Mouse (Mus musculus): Measurements from ENCODE around the gene Khsrp. TPM values are rescaled to one million over a fixed set of nuclear protein-coding genes. Genes with fewer than 3 reads are reported as not detected.

Gene Khsrp
- polyA plus RNA-seq, 1 experiment, result 42.5 TPM

DNA sequence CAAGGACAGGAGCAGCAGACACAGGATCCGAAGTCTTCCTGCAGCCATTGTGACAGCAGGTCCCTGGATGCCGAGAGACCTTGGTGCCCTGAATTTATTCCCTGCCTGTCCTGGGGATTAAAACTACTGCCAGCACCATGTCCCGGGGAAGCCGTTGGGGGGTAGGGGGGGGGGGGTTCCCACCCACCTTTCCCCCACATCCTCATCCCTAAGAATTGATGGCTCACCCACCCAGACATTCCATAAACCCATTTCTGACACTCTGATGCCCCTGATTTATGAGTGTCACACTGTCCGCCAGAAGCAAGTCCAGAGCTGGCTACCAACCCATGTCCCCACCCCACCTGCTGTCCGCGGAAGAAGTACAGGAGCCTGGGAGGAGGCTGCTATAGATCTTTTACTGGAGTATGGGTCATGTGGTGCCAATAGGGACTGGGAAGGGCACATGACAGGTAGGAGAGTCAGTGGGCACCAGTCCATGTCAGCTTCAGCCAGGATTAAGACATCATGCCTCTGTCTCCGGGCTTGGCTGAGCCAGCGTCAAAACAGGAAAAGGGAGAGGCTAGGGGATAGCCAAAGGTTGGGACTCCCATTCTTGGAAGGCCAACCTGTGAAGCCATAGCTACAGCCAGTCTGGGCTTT, 31.2 kb downstream of the Khsrp start, which contains the start of gene Pspn:
Gene Pspn (minus strand): TSS at position 51 of the 642 bp plus-strand sequence.
- Histone ChIP-seq H3K4me2 (ENCODE audit: low read depth) (no peak within 1 kb of the TSS), H3K27me3 (ENCODE audit: control insufficient read depth, insufficient read depth, insufficient read length) (no peaks in the 10 kb centered on the region), H3K4me3 (no peak within 1 kb of the TSS), H3ac (ENCODE audit: control insufficient read depth, insufficient read length) (no peak within 1 kb of the TSS), H3K79me2 (ENCODE audit: control insufficient read depth, insufficient read depth) (no peaks in the 10 kb centered on the region), H3K36me3 (ENCODE audit: control insufficient read depth, insufficient read depth) (no peaks in the 10 kb centered on the region)
- TF ChIP-seq USF1 (IDR thresholded peaks at IDR 0.05; ENCODE audit: low read depth) (peak; percentile 13), CEBPB (IDR thresholded peaks at IDR 0.05; ENCODE audit: insufficient read depth, poor library complexity, severe bottlenecking) (no peak)

DNA sequence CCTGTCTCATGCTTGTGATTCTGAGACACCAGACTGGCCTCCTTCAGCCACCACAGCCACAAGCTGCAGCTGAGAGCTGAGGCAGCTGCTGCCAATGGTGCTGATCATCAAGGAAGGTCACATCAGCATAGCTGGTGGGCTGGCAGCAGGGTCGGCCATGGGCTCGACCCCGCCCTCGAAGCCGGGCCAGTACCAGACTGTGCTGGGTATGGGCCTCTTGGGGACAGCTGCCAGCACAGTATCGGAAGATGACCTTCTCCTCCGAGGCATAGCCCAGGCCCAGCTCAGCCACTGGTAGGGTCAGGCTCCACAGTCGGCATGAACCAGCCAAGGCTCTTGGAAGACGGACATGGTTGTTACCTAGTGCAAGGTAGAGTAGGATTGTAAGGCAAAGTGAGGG, 31.9 kb downstream of the Khsrp start:
- TF ChIP-seq POLR2A (IDR thresholded peaks at IDR 0.05; ENCODE audit: insufficient read length, low read depth) (no peak), MYOD1 (IDR thresholded peaks at IDR 0.05; ENCODE audit: control insufficient read depth in 1 of 3, insufficient read length in 2 of 3, low read depth in 2 of 3) (peak in 2 of 3 experiments; percentile 58 to 81), MYOG (IDR thresholded peaks at IDR 0.05; ENCODE audit: control insufficient read depth in 1 of 3, insufficient read depth in 1 of 3, insufficient read length in 2 of 3, low read depth in 2 of 3) (peak in 2 of 3 experiments; percentile 61 to 90), TCF3 (IDR thresholded peaks at IDR 0.05; ENCODE audit: insufficient read length, low read depth) (peak; percentile 33), CEBPB (IDR thresholded peaks at IDR 0.05; ENCODE audit: insufficient read depth, poor library complexity, severe bottlenecking) (no peak), REST (IDR thresholded peaks at IDR 0.05; ENCODE audit: insufficient read depth, insufficient read length) (no peak)
- H3K4me3 ChIP-seq, result no peak overlapping the region
- no peaks in the 10 kb centered on the region for H3K36me3 ChIP-seq (ENCODE audit: control insufficient read depth, insufficient read depth)
- H3K4me2 ChIP-seq (ENCODE audit: low read depth), result no peak overlapping the region
- H3K79me2 ChIP-seq (ENCODE audit: control insufficient read depth, insufficient read depth), result no peaks in the 10 kb centered on the region
- H3K27me3 ChIP-seq (ENCODE audit: control insufficient read depth, insufficient read depth, insufficient read length), result no peaks in the 10 kb centered on the region
- H3ac ChIP-seq (ENCODE audit: control insufficient read depth, insufficient read length), result no peak overlapping the region

DNA sequence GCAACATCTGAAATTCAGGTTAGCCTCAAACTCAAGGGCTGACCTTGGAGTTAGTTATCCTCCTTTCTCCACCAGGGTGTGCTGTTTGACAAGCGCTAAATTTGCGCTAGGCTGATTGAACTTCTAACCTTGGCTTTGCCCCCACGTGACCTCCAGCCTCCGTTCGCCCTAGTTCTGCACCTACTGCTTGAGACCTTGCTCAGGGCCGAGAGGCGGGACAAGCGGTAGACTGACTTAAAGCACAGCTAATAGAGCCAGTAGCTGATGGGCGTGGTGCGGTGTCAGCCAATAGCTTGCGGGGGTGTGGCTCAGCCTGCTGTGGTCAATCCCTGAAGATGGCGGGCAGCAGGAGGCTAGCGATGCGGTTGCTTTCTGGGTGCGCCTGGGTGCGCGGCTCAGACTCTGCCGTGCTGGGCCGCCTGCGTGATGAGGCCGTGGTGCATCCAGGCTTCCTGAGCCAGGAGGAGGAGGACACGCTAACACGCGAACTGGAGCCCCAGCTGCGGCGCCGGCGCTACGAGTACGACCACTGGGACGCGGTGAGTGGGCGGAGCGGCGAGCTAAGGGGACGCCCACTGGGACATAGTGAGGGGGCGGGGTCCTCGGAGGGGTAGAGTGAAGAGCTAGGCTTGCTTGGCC, 34.2 kb downstream of the Khsrp start, which contains the start of gene Alkbh7:
Gene Alkbh7 (plus strand): TSS at position 311 of the 639 bp plus-strand sequence.
- peaks cover 8% of the 10 kb centered on the region for H3K36me3 ChIP-seq (ENCODE audit: control insufficient read depth, insufficient read depth)
- TF ChIP-seq CEBPB (IDR thresholded peaks at IDR 0.05; ENCODE audit: insufficient read depth, poor library complexity, severe bottlenecking), result no peak
- peak; percentile 99 for TF ChIP-seq USF1 (IDR thresholded peaks at IDR 0.05; ENCODE audit: low read depth)
- no peak for TF ChIP-seq E2F4 (IDR thresholded peaks at IDR 0.05; ENCODE audit: insufficient read depth)
- peak; percentile 98 for TF ChIP-seq POLR2AphosphoS2 (IDR thresholded peaks at IDR 0.05; ENCODE audit: insufficient read length, low read depth)
- no peak for TF ChIP-seq TCF3 (IDR thresholded peaks at IDR 0.05; ENCODE audit: insufficient read length, low read depth)
- TF ChIP-seq POLR2A (IDR thresholded peaks at IDR 0.05; ENCODE audit: insufficient read length, low read depth), result peak; percentile 77
- peak in 1 of 3 experiments; percentile 12 for TF ChIP-seq MYOD1 (IDR thresholded peaks at IDR 0.05; ENCODE audit: control insufficient read depth in 1 of 3, insufficient read length in 2 of 3, low read depth in 2 of 3)

DNA sequence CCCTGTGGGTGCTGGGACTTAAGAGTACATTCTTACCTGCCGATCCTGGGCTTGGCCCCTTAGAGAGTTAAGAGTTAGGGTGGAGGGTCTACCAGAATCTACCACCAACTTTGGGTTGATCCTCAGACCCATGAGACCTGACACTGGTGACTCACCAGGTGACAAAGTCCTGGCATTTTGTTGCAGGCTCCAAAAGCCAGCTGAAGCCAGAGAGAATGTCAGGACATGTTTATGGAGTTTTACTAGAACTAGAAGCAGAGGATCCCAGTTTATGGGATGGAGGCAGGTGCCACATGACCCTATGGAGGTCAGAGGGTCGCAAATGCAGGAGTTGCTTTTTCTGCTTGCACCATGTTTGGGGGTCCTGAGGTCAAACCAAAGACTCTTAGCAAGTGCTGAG, 34.8 kb downstream of the Khsrp start:
- TF ChIP-seq REST (IDR thresholded peaks at IDR 0.05; ENCODE audit: insufficient read depth, insufficient read length), result no peak
- TF ChIP-seq E2F4 (IDR thresholded peaks at IDR 0.05; ENCODE audit: insufficient read depth), result no peak
- no peak for TF ChIP-seq TCF3 (IDR thresholded peaks at IDR 0.05; ENCODE audit: insufficient read length, low read depth)
- TF ChIP-seq MYOD1 (IDR thresholded peaks at IDR 0.05; ENCODE audit: control insufficient read depth in 1 of 3, insufficient read length in 2 of 3, low read depth in 2 of 3), result no peak
- no peak for TF ChIP-seq USF1 (IDR thresholded peaks at IDR 0.05; ENCODE audit: low read depth)
- TF ChIP-seq TCF12 (IDR thresholded peaks at IDR 0.05; ENCODE audit: insufficient read depth, poor library complexity, severe bottlenecking), result no peak
- TF ChIP-seq SRF (IDR thresholded peaks at IDR 0.05; ENCODE audit: control insufficient read depth, insufficient read length, low read depth), result no peak
- TF ChIP-seq CEBPB (IDR thresholded peaks at IDR 0.05; ENCODE audit: insufficient read depth, poor library complexity, severe bottlenecking), result no peak
- TF ChIP-seq MYOG (IDR thresholded peaks at IDR 0.05; ENCODE audit: control insufficient read depth in 1 of 3, insufficient read depth in 1 of 3, insufficient read length in 2 of 3, low read depth in 2 of 3), result no peak
- TF ChIP-seq MAX (IDR thresholded peaks at IDR 0.05; ENCODE audit: low read depth), result no peak
- no peak for TF ChIP-seq POLR2A (IDR thresholded peaks at IDR 0.05; ENCODE audit: insufficient read length, low read depth)
- H3K79me2 ChIP-seq (ENCODE audit: control insufficient read depth, insufficient read depth), result peaks cover 5% of the 10 kb centered on the region
- no peak overlapping the region for H3ac ChIP-seq (ENCODE audit: control insufficient read depth, insufficient read length)
- H3K4me2 ChIP-seq (ENCODE audit: low read depth), result no peak overlapping the region
- H3K27me3 ChIP-seq (ENCODE audit: control insufficient read depth, insufficient read depth, insufficient read length), result no peaks in the 10 kb centered on the region
- peak overlapping the region; percentile 36 for H3K4me3 ChIP-seq
- peaks cover 8% of the 10 kb centered on the region for H3K36me3 ChIP-seq (ENCODE audit: control insufficient read depth, insufficient read depth)

More for the DNA sequence above, 34.2 kb downstream of the Khsrp start, which contains the start of gene Alkbh7:
- no peaks in the 10 kb centered on the region for H3K27me3 ChIP-seq (ENCODE audit: control insufficient read depth, insufficient read depth, insufficient read length)
- H3ac ChIP-seq (ENCODE audit: control insufficient read depth, insufficient read length), result peak within 1 kb of the TSS; percentile 26
- peak within 1 kb of the TSS; percentile 86 for H3K4me2 ChIP-seq (ENCODE audit: low read depth)
- peak within 1 kb of the TSS; percentile 36 for H3K4me3 ChIP-seq
- H3K79me2 ChIP-seq (ENCODE audit: control insufficient read depth, insufficient read depth), result no peaks in the 10 kb centered on the region

DNA sequence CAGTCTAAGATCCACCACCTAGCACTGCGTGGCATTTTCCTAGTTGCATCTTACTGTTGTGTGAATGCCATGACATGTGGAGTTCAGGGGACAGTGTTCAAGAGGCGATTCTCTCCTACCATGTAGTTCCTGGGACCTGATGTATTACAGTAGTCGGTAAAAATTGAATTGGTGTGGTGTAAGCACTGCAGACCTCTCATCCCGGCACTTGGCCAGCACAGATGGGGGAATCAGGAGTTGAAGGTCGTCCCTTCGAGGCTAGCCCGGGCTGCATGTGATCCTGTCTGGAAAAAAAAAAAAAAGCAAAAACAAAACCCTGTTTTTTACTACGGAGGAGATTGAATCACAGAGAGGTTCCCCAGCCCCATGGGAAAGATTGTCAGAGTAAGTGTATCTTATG, 36.3 kb downstream of the Khsrp start:
- no peak overlapping the region for H3K4me3 ChIP-seq
- H3K36me3 ChIP-seq (ENCODE audit: control insufficient read depth, insufficient read depth), result peaks cover 8% of the 10 kb centered on the region
- TF ChIP-seq USF1 (IDR thresholded peaks at IDR 0.05; ENCODE audit: low read depth), result no peak
- no peak for TF ChIP-seq REST (IDR thresholded peaks at IDR 0.05; ENCODE audit: insufficient read depth, insufficient read length)
- TF ChIP-seq SRF (IDR thresholded peaks at IDR 0.05; ENCODE audit: control insufficient read depth, insufficient read length, low read depth), result no peak
- no peak for TF ChIP-seq POLR2A (IDR thresholded peaks at IDR 0.05; ENCODE audit: insufficient read length, low read depth)
- no peak for TF ChIP-seq TCF3 (IDR thresholded peaks at IDR 0.05; ENCODE audit: insufficient read length, low read depth)
- TF ChIP-seq MYOG (IDR thresholded peaks at IDR 0.05; ENCODE audit: control insufficient read depth in 1 of 3, insufficient read depth in 1 of 3, insufficient read length in 2 of 3, low read depth in 2 of 3), result no peak
- TF ChIP-seq E2F4 (IDR thresholded peaks at IDR 0.05; ENCODE audit: insufficient read depth), result no peak
- TF ChIP-seq MYOD1 (IDR thresholded peaks at IDR 0.05; ENCODE audit: control insufficient read depth in 1 of 3, insufficient read length in 2 of 3, low read depth in 2 of 3), result no peak
- TF ChIP-seq CEBPB (IDR thresholded peaks at IDR 0.05; ENCODE audit: insufficient read depth, poor library complexity, severe bottlenecking), result no peak
- TF ChIP-seq TCF12 (IDR thresholded peaks at IDR 0.05; ENCODE audit: insufficient read depth, poor library complexity, severe bottlenecking), result no peak
- TF ChIP-seq MAX (IDR thresholded peaks at IDR 0.05; ENCODE audit: low read depth), result no peak
- TF ChIP-seq POLR2AphosphoS2 (IDR thresholded peaks at IDR 0.05; ENCODE audit: insufficient read length, low read depth), result no peak
- H3ac ChIP-seq (ENCODE audit: control insufficient read depth, insufficient read length), result no peak overlapping the region
- no peaks in the 10 kb centered on the region for H3K27me3 ChIP-seq (ENCODE audit: control insufficient read depth, insufficient read depth, insufficient read length)
- peaks cover 18% of the 10 kb centered on the region for H3K79me2 ChIP-seq (ENCODE audit: control insufficient read depth, insufficient read depth)
- no peak overlapping the region for H3K4me2 ChIP-seq (ENCODE audit: low read depth)
